Mouse (Mus musculus) forebrain, embryonic 16.5 days (tissue): ENCODE data around the gene Abhd11. TPM values are rescaled to one million over a fixed set of nuclear protein-coding genes. Genes with fewer than 3 reads are reported as not detected.

Experiments
- ATAC-seq: fragments of 200-750 bp; cut with Nextera tagmentation; 2 replicates; pipeline ENCODE4 v1.8.0; 2017; ENCODE audit warnings: mild to moderate bottlenecking, moderate library complexity
- H3K27ac ChIP-seq: fragments of 300-500 bp; sonication (generic); 2 replicates; pipeline ENCODE4 v1.5.1; 2014; ENCODE audit warnings: low read length, control low read depth
- H3K27me3 ChIP-seq: fragments of 300-500 bp; sonication (generic); replicated peaks from 2 replicates; pipeline ENCODE4 v1.6.1; 2014; ENCODE audit warnings: low read length; ENCODE audit not compliant: control insufficient read depth, insufficient read depth
- H3K36me3 ChIP-seq: fragments of 300-500 bp; sonication (generic); 2 replicates; pipeline ENCODE4 v1.6.1; 2014; ENCODE audit not compliant: control insufficient read depth, insufficient read depth
- H3K4me1 ChIP-seq: fragments of 300-500 bp; sonication (generic); replicated peaks from 2 replicates; pipeline ENCODE4 v1.6.1; 2014; ENCODE audit warnings: low read length; ENCODE audit not compliant: control insufficient read depth, insufficient read depth
- H3K4me2 ChIP-seq: fragments of 300-500 bp; sonication (generic); 2 replicates; pipeline ENCODE4 v1.6.1; 2014; ENCODE audit warnings: mild to moderate bottlenecking, low read length, control low read depth
- H3K4me3 ChIP-seq: fragments of 300-500 bp; sonication (generic); replicated peaks from 2 replicates; pipeline ENCODE4 v1.5.1; 2014; ENCODE audit warnings: mild to moderate bottlenecking, low read length, control low read depth
- H3K9ac ChIP-seq: fragments of 300-500 bp; sonication (generic); replicated peaks from 2 replicates; pipeline ENCODE4 v1.6.1; 2014; ENCODE audit warnings: low read depth, low read length, control low read depth
- H3K9me3 ChIP-seq: fragments of 300-500 bp; sonication (generic); 2 replicates; pipeline ENCODE4 v1.6.1; 2016; ENCODE audit warnings: low read length; ENCODE audit not compliant: control insufficient read depth
- WGBS: fragments of 180-500 bp; shearing (Covaris S2); extraction: QIAGEN DNeasy Blood & Tissue Kit; methylation state at CpG from one replicate; pipeline ENCODE4 v1.1.7; 2014; 5-methylcytosine and 5-hydroxymethylcytosine counted together
- polyA plus RNA-seq: library from polyadenylated mRNA; unstranded; fragments of >200 nt; fragmentation: Nextera tagmentation; extraction: Ambion mirVana; gene quantifications from 2 replicates; pipeline ENCODE4 v1.2.1, GENCODE M21; 2015

Abhd11 gene
- polyA plus RNA-seq, 1 experiment from 2014 or later: 78.0 TPM

DNA sequence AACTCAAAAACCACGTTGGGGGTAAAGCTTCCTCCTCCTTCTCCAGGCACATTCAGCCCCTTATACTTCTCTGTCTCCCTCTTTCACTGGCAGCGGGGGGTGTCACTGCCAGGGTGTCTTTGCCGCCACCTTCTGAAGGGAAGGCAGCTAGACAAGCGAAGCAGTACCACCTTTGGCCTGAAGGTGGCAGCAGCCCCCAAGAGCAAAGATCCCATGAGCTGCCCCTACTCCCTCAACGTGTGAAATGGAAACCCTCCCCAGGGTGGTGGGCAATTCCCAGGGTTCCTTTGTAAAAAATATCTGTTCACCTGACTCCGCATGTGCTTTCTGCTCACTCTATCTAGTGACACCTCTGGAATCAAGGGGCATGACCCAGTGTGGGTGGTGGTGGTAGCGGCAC, 6.5 kb downstream of the Abhd11 start:
- H3K27ac ChIP-seq: no peak overlapping the region
- no peaks in the 10 kb centered on the region for H3K36me3 ChIP-seq
- H3K4me3 ChIP-seq: no peak overlapping the region
- 12% methylated on average over 7 of the region's 7 CpGs for WGBS
- peak; percentile 26 for ATAC-seq
- no peak overlapping the region for H3K4me2 ChIP-seq
- no peak overlapping the region for H3K9ac ChIP-seq
- H3K4me1 ChIP-seq: peaks cover 16% of the 10 kb centered on the region
- no peaks in the 10 kb centered on the region for H3K27me3 ChIP-seq
- H3K9me3 ChIP-seq: no peaks in the 10 kb centered on the region

DNA sequence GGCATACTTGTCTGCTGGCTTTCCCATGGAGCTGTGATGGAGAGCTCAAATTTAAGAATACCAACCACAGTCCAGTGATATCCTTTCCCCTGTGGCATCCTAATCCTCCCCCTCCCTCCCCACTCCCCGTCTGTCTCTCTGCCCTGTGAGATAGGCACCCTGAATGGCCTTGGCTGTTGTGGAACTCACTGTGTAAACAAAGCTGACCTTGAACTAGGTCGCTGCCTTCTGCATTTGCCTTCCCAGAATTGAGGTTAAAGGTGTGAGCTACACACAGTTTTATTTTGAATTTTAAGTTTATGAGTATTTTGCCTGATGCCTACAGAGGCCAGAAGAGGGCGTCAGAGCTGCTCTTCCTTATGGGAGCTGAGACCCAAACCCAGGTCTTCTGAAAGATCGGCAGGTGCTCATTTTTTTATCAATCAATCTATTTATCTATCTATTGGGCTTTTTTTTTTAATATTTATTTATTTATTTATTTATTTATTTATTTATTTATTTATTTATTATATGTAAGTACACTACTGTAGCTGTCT, 7.3 kb downstream of the Abhd11 start:
- no peak overlapping the region for H3K4me2 ChIP-seq
- H3K9ac ChIP-seq: no peak overlapping the region
- no peak for ATAC-seq
- no peaks in the 10 kb centered on the region for H3K36me3 ChIP-seq
- H3K4me1 ChIP-seq: peaks cover 10% of the 10 kb centered on the region
- H3K9me3 ChIP-seq: no peaks in the 10 kb centered on the region
- WGBS: 62% methylated on average over 4 of the region's 4 CpGs
- no peaks in the 10 kb centered on the region for H3K27me3 ChIP-seq
- no peak overlapping the region for H3K4me3 ChIP-seq
- no peak overlapping the region for H3K27ac ChIP-seq

DNA sequence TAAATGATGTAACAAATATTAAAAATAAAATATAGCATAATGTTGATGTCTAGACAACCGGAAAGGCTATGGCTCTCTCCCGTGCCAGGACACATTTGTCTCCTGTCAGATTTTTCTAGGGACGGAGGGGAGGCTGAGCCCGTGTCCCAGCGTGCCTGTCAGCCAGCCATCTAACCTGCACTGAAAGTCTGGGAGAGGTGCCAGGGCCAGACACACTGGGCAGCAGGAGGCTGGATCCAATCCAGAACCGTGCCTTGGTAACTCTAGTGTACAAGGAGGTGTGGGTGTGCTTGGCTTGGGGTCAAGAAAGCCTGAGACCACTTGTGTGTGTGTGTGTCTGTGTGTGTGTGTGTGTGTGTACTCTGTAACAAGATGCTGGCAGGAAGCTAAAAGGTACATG, 12.9 kb downstream of the Abhd11 start:
- H3K9ac ChIP-seq: no peak overlapping the region
- H3K4me2 ChIP-seq: no peak overlapping the region
- H3K27ac ChIP-seq: no peak overlapping the region
- no peaks in the 10 kb centered on the region for H3K36me3 ChIP-seq
- H3K9me3 ChIP-seq: no peaks in the 10 kb centered on the region
- H3K27me3 ChIP-seq: no peaks in the 10 kb centered on the region
- 34% methylated on average over 6 of the region's 6 CpGs for WGBS
- H3K4me1 ChIP-seq: peaks cover 21% of the 10 kb centered on the region
- no peak overlapping the region for H3K4me3 ChIP-seq
- ATAC-seq: peak; percentile 27; the same call in 1 of the 2 replicates

DNA sequence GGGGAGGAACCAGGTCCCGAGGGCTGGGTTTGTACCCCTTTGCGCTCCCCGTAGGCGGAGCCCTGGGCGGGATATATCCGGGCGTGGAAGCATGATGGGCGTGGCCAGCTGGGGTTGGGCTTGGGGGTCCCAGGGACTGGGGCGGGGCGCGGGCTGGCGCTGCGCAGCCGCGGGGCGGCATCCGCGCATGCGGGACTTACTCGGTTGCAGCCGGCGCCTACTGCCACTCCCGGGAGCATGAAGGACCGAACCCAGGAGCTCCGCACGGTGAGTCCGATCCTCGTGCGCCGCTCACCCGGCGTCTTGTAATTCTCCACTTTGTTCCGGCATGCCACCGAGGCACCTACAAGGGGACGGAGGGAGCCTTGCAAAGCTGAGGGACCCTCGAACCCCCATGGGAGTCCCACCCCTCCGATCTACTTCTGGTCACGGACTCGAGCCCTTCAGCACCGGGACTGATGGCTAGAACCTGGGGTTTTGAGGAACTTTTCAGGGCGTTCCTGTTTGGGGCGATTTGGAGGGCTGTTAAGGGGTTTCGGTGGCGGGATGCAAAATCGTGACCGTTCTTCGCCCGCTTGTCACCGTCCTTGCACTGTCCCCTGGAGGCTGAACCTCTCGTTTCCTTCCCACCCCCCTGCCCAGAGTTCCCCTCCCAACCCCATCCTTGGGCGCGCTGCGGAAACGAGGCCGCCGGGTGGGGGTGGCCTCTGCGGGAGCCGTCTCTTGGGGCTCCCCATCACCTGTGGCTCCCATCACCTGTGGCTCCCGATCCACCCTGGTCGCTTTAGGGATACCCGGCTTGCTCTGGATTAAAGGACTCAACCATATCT, 14.6 kb downstream of the Abhd11 start, which contains the start of gene Stx1a:
Gene Stx1a (plus strand): TSS at position 139 of the 830 bp plus-strand sequence.
- Histone ChIP-seq H3K4me1 (peaks cover 21% of the 10 kb centered on the region), H3K27me3 (no peaks in the 10 kb centered on the region), H3K4me3 (peak within 1 kb of the TSS; percentile 69), H3K9me3 (no peaks in the 10 kb centered on the region), H3K36me3 (no peaks in the 10 kb centered on the region), H3K27ac (no peak within 1 kb of the TSS), H3K9ac (peak within 1 kb of the TSS; percentile 75), H3K4me2 (peak within 1 kb of the TSS; percentile 96)
- WGBS: under 1% methylated on average over 61 of the region's 61 CpGs
- ATAC-seq: peak; percentile 96

DNA sequence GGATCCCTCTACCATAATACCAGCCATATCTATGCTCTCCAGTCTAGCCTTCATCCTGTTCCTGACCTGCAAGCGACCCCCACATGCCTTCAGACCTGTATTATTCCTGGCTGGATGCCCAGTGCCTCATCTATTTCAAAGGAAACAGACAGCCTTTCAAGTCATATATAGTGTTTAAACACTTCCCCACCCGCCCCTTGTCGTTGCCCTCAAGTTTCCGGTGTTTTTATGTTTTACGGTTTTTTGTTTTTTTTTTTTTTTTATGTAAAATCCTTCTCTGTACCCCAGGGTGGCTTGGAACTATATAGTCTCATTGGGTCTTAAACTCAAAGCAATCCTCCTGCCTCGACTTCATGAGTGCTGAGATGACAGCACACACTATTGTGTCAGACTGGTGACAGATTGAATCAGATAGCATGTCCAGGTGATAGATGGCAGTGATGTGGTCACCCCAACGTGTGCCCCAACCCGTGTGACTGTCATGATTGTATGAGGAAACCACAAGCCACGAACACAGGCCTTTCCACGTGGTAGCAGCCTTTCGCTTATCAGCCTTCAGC, 15.8 kb downstream of the Abhd11 start:
- H3K9ac ChIP-seq: no peak overlapping the region
- H3K27me3 ChIP-seq: no peaks in the 10 kb centered on the region
- no peaks in the 10 kb centered on the region for H3K9me3 ChIP-seq
- peak overlapping the region; percentile 96; the same call in 1 of the 2 replicates for H3K4me2 ChIP-seq
- no peak overlapping the region; the same call in 1 of the 2 replicates for H3K4me3 ChIP-seq
- H3K36me3 ChIP-seq: no peaks in the 10 kb centered on the region
- no peak overlapping the region for H3K27ac ChIP-seq
- 72% methylated on average over 11 of the region's 11 CpGs for WGBS
- no peak for ATAC-seq
- H3K4me1 ChIP-seq: peaks cover 21% of the 10 kb centered on the region

DNA sequence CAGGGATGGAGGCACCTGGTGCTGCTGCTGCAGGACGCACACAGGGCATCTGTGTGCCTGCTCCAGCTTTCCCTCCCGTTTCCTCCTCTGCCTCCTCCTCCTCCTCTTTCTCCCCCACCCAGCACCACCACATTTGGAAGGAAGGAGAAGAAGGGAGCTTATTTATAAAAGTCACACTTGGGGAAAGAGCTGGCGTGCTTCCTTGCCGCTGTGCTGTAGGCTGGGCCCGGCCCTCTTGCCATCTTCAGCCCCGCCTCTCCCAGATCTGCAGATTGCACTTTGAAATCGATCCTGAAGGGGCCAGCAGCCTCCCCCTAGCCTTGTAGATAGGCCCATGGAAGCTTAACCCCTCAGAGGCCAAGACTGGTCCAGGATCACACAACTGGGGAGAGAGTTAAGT, 16.9 kb downstream of the Abhd11 start:
- Histone ChIP-seq H3K4me3 (no peak overlapping the region), H3K27ac (no peak overlapping the region), H3K4me2 (no peak overlapping the region), H3K9ac (no peak overlapping the region), H3K27me3 (no peaks in the 10 kb centered on the region), H3K9me3 (no peaks in the 10 kb centered on the region), H3K4me1 (peaks cover 21% of the 10 kb centered on the region), H3K36me3 (no peaks in the 10 kb centered on the region)
- 21% methylated on average over 7 of the region's 7 CpGs for WGBS
- no peak for ATAC-seq

DNA sequence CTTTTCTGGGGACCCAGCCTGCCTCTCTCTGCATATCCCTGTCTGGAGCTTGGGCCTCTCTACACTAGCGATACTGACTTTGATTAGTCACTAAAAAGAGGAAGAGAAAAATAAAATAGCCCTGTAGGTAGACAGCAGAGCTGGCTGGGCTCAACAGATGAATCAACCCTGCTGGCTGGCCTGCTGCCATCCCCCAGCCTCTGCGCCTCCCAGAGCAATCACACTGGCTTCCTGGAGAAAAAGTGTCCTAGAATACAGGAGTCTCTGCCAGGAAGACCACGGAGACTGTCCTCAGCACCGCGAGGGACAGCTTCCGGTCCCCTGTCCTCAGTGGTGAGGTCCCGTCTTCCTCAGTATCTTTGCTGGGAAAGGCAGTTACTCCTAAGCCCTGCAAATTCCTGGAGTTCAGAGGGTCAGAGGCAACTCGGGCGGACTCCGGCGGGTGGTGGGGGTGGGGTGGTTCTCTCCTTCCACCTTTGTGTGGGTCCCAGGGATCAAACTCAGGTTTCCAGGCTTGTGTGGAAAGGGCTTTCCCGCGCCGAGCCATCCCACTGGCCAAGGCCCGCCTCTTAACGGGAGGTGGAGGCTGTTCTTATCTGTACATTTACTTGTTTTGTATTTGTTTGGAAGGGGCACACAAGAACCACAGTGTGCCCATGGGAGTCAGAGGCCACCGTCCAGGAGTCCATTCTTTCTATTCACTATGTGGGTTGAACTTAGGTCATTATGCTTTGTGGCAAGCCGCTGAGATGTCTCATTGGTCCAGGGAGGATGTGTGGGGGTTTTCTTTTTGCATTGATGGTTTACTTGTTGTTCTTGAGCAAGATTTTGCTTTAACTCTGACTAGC, 20.3 kb downstream of the Abhd11 start:
- no peak overlapping the region for H3K4me2 ChIP-seq

DNA sequence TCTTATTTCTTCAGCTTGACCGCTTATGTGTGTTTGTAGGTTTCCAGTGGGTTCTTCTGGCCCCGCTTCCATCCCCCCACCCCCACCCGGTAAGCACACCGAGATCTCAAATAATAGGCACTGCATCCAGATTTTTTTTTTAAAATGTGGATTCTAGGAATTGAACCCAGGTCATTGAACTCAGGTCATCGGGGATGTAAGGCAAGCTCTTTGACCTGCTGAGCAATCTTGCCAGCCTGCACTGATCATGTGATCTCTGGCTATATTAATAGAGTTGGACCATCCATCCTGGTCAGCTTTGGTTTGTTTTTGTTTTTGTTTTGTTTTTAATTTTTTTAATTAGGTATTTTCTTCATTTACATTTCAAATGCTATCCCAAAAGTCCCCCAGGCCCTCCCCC, 23.6 kb downstream of the Abhd11 start:
- WGBS: 95% methylated on average over 5 of the region's 5 CpGs
- no peak overlapping the region for H3K4me2 ChIP-seq
- no peak overlapping the region for H3K4me3 ChIP-seq
- no peaks in the 10 kb centered on the region for H3K36me3 ChIP-seq
- ATAC-seq: no peak
- H3K27ac ChIP-seq: no peak overlapping the region
- no peak overlapping the region for H3K9ac ChIP-seq
- H3K27me3 ChIP-seq: no peaks in the 10 kb centered on the region
- H3K9me3 ChIP-seq: peaks cover 3% of the 10 kb centered on the region; the same call in 1 of the 2 replicates
- H3K4me1 ChIP-seq: no peaks in the 10 kb centered on the region

More for the DNA sequence above, 20.3 kb downstream of the Abhd11 start:
- Histone ChIP-seq H3K27ac (no peak overlapping the region), H3K4me1 (peaks cover 11% of the 10 kb centered on the region), H3K4me3 (no peak overlapping the region), H3K9ac (no peak overlapping the region), H3K9me3 (no peaks in the 10 kb centered on the region), H3K27me3 (no peaks in the 10 kb centered on the region), H3K36me3 (no peaks in the 10 kb centered on the region)
- ATAC-seq: no peak
- 49% methylated on average over 18 of the region's 18 CpGs for WGBS

DNA sequence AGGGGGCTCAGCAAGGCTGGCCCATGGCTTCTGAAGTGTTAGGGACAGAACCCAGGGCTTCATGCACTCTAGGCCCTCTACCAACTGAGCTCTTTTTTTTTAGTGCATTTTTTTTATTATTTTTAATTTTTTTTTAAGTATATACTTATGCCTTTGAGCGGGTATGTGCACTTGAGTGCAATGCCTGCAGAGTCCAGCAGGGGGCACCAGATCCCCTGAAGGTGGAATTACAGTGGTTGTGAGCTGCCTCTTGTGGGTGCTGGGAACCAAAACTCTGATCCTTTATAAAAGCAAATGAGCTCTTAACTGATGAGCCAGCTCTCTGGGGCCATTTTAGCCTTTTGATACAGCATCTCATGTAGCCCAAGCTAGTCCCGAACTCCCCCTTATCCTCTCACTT, 25.6 kb downstream of the Abhd11 start:
- Histone ChIP-seq H3K4me1 (no peaks in the 10 kb centered on the region), H3K4me3 (no peak overlapping the region), H3K9me3 (peaks cover 3% of the 10 kb centered on the region; the same call in 1 of the 2 replicates), H3K27ac (no peak overlapping the region), H3K9ac (no peak overlapping the region), H3K4me2 (no peak overlapping the region), H3K27me3 (no peaks in the 10 kb centered on the region), H3K36me3 (no peaks in the 10 kb centered on the region)
- ATAC-seq: no peak
- 98% methylated on average over 2 of the region's 2 CpGs for WGBS
